Mouse (Mus musculus) embryonic stem cell, embryonic (primary cell): Measurements from ENCODE around the gene Cad.

ENCODE experiments used
- CTCF ChIA-PET, 4 experiments: fragments of 300-600 bp in 2 of 4; fragments of 350-600 bp in 2 of 4; sonication (Branson Sonifier 250); formaldehyde crosslinking; loops; one replicate each; lab custom pipeline; 2022; ENCODE audit warnings: inconsistent platforms in 2 of 4; lab: Charles Lee
- POLR2A ChIA-PET, 4 experiments: fragments of 300-600 bp in 2 of 4; fragments of 350-600 bp in 2 of 4; sonication (Branson Sonifier 250); formaldehyde crosslinking; loops; one replicate each; lab custom pipeline; 2022; ENCODE audit warnings: antibody characterized with exemption in 4 of 4, inconsistent platforms in 1 of 4; lab: Charles Lee

Gene Cad

DNA sequence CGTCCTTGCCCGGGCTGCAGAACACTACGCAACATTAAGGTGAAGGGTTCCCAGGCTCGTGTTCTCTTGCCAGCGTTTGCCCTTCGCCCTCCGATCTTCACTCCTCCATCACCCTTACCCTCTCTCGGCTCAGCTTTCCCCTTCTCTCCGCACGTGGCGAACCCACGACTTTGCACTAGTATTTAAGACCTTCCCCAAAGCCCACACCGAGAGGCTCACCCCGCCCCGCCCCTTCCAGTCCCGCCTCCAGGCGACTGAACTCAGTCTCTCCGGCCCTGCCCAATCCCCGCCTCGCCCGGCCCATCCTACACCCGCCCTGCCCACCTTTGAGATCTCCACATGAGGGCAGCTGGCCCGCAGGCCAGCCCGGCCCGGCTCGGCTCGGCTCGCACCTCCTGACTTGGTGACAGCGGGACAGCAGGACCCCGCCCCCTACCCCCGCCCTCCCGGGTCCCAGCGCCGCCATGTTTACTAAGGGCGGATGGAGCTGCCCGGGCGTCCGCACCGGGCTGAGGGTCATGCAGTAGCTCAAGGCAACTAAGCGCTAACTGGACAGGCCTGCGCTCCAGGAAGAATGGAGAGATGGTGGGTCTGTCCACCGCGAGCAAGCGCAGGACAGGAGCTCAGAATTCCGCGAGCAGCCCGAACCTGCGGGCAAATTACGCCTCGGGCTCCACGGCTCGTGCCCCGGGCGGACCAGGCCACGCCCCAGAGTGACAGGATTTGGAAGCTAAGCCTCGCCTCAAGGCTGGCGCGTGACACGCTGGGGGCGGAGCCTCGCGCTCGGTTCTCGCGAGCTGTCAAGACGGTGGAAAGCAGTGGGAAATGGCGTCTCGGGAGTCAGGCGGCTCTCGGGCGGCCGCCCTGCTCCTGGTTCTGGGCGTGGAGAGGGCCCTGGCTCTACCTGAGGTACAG lies 6.5 kb upstream of the Cad start, which contains the start of gene Atraid:
Atraid (plus strand) TSS at position 465 of the 915 bp plus-strand sequence.
- CTCF ChIA-PET: interaction anchor here (0.6 to 1.5 kb wide), 38 partner anchors 16 to 1468 kb away, joined by 3 to 11 read pairs (median 4); partner anchors contain the start of genes Gm29609 (in 1 of the 4), Gtf3c2 (in 1 of the 4), Khk (in 1 of the 4) and Mpv17 (in 1 of the 4)
- POLR2A ChIA-PET: interaction anchor here (0.5 to 4.0 kb wide), 170 partner anchors 10 to 1479 kb away, joined by 3 to 71 read pairs (median 5); partner anchors contain the start of genes Agbl5 (in 3 of the 4), Gm29609 (in 3 of the 4), Gtf3c2 (in 3 of the 4) and Ost4 (in 3 of the 4)

DNA sequence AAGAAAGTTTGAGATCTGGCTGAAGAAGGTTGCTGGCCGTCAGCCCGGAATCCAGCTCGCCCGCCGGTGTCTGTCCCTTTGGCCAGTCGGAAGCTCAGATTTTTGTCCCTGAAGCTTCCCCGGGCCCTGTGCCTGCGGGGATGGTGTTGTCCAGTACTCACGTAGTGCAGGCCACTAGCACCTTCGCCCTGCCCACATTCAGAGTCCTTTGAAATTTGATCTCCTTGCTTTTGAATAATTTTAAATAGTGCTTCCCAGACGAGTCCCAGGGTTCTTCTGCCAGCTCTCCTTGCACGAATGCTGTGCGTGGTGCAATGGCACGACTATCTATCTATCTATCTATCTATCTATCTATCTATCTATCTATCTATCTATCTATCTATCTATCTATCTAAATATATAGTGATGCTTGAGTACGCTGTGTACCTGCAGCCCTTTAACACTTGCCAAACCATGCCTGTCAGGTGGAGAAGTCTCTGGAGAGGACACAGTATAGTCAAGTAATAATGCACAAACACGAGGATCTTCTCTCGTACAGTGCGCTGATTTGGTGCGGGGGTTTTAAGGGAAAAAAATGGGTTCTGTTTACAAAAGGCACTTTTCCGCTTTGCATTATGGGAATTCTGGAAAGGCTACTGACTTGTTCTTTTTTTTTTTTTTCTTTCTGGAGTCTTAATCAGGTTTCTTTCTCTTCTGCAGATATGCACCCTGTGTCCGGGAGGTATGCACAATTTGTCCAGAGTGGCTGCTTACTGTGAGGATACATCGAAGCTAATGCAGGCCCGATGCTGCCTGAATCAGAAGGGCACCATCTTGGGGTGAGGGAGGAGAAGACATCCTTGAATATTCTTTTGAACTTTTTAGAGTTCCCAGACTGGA lies 5.6 kb upstream of the Cad start, which contains the start of gene Slc5a6:
Slc5a6 (minus strand) TSS at position 162 of the 879 bp plus-strand sequence.
- CTCF ChIA-PET: interaction anchor here (0.6 to 1.5 kb wide), 35 partner anchors 15 to 914 kb away, joined by 3 to 10 read pairs (median 4); partner anchors contain the start of genes Gm29609 (in 1 of the 4), Gtf3c2 (in 1 of the 4), Khk (in 1 of the 4) and Mpv17 (in 1 of the 4)
- POLR2A ChIA-PET: interaction anchor here (0.5 to 4.0 kb wide), 166 partner anchors 11 to 1479 kb away, joined by 3 to 71 read pairs (median 5); partner anchors contain the start of genes Agbl5 (in 3 of the 4), Gm29609 (in 3 of the 4), Gtf3c2 (in 3 of the 4) and Ost4 (in 3 of the 4)

DNA sequence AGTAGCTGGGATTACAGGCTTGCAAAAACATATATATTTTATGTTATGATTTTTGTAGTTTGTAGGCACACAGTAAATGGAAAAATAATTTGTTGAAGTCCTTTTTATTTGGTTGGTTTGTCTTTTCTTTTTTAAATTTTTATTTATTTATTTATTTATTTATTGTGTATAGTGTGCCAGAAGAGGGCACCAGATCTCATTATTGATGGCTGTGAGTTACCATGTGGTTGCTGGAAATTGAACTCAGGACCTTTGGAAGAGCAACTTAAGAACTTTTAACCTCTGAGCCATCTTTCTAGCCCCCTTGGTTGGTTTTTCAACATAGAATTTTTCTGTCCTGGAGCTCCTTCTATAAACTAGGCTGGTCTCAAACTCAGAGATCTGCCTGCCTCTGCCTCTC lies 4.2 kb upstream of the Cad start:
- ChIA-PET CTCF (interaction anchor here in 2 of 4 experiments (0.6 to 0.9 kb wide), 2 partner anchors 31 to 220 kb away, joined by 3 read pairs; no protein-coding TSS in a partner anchor), POLR2A (interaction anchor here (0.5 to 4.0 kb wide), 13 partner anchors 10 to 203 kb away, joined by 3 to 40 read pairs (median 7); partner anchors contain the start of genes Gm29609 (in 1 of the 4), Gtf3c2 (in 1 of the 4) and Trim54 (in 1 of the 4))

DNA sequence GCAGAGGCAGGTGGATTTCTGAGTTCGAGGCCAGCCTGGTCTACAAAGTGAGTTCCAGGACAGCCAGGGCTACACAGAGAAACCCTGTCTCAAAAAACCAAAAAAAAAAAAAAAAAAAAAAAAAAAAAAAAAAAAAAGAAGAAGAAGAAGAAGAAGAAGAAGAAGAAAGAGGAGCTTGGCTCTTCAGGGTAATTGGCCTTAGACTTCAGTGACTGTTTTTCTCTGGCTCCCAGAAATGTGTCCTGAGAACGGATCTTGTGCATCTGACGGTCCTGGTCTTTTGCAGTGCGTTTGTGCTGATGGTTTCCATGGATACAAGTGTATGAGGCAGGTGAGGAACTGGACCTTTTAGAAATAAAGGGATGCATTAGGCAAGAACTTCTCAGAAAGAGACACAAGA lies 852 bp upstream of the Cad start:
- POLR2A ChIA-PET: interaction anchor here in 2 of 4 experiments (0.7 to 5.8 kb wide), 34 partner anchors 9 to 166 kb away, joined by 3 to 32 read pairs (median 6); partner anchors contain the start of genes Gm29609 (in 2 of the 2), Gtf3c2 (in 2 of the 2), Preb (in 2 of the 2) and Mpv17 (in 1 of the 2)

DNA sequence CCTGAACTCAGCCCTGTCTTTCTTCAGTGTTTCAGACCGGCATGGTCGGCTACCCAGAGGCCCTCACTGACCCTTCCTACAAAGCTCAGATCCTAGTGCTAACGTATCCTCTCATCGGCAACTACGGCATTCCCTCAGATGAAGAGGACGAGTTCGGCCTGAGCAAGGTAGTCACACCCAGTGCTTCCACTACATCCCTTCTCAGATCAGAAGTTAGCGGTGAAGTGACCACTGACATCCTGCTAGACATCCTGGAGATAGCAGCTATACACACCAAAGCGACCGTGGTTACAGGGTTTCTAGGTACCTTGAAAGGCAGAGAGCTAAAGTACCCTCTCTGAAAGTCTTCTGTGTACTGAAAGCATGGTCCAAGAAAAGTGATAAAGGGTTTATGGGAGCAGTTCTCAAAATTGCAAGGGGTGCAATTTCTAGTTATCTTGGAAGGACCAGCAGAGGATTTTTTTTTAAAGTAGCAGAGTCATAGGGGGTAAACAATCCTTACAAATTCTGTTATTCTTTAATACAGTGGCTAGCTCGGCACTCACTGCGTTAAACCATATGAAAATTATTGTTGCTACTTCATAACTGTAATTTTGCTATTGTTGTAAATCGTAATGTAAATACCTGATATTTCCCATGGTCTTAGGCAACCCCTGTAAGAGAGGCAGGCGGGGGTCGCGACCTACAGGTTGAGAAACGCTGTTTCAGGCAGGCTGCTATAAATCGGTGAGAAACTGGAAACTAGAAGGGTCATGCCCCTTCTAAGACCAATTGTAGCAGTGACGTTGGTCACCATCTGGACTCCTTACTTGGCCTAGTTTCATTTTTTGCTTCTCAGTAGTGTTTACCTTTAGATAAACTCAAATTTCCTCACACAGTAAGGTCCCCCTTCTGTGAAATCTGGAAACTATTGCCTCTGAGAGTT lies 898 bp downstream of the Cad start:
- CTCF ChIA-PET: interaction anchor here in 2 of 4 experiments (1.2 to 1.5 kb wide), 4 partner anchors 18 to 148 kb away, joined by 3 to 5 read pairs (median 3); partner anchors contain the start of gene Ost4 (in 1 of the 2)
- POLR2A ChIA-PET: interaction anchor here (0.5 to 5.8 kb wide), 49 partner anchors 8 to 344 kb away, joined by 3 to 32 read pairs (median 5); partner anchors contain the start of genes Gm29609 (in 2 of the 4), Gtf3c2 (in 2 of the 4), Mpv17 (in 2 of the 4) and Preb (in 2 of the 4)

More for the DNA sequence above, 852 bp upstream of the Cad start:
- CTCF ChIA-PET: interaction anchor here in 2 of 4 experiments (1.2 to 1.3 kb wide), 3 partner anchors 14 to 27 kb away, joined by 3 to 4 read pairs (median 3); no protein-coding TSS in a partner anchor

DNA sequence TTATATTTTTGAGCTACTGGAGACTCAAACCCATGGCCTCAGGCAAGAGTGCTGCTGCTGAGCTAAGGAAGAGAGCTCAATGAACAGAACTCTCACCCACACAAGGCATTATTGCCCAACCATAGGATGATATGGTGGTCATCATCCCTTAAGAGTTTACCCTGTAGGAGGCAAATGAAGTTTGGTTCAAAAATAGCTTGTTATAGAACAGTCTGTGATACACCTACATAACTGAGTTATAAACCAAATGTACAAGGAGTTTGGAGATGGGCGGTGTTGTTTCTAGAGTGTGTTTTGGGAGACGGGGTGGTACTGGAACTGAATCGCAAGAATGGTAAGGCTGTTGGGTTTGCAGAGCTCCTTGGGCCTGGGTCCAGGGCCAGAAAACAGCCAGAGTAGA lies 15.2 kb downstream of the Cad start:
- POLR2A ChIA-PET: interaction anchor here in 3 of 4 experiments (0.6 to 4.5 kb wide), 19 partner anchors 8 to 183 kb away, joined by 3 to 15 read pairs (median 3); partner anchors contain the start of genes Atraid (in 2 of the 3), Cad (in 2 of the 3), Slc5a6 (in 2 of the 3) and Khk (in 1 of the 3)
- CTCF ChIA-PET: interaction anchor here in 2 of 4 experiments (0.6 to 0.8 kb wide), 2 partner anchors 56 to 57 kb away, joined by 3 read pairs; no protein-coding TSS in a partner anchor

DNA sequence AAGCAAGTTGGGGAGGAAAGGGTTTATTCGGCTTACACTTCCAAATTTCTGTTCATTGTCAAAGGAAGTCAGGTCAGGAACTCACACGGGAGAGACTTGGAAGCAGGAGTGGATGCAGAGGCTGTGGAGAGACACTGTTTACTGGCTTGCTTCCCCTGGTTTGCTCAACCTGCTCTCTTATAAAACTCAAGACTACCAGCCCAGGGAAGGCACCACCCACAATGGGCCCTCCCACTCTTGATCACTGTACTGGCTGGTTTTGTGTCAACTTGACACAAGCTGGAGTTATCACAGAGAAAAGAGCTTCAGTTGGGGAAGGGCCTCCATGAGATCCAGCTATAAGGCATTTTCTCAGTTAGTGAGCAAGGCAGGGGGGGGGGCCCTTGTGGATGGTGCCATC lies 16.5 kb downstream of the Cad start:
- ChIA-PET CTCF (interaction anchor here (0.6 to 2.8 kb wide), 8 partner anchors 8 to 570 kb away, joined by 3 to 14 read pairs (median 4); no protein-coding TSS in a partner anchor), POLR2A (interaction anchor here (0.5 to 4.2 kb wide), 11 partner anchors 9 to 67 kb away, joined by 3 to 17 read pairs (median 5); partner anchors contain the start of genes Cad (in 2 of the 4), Atraid (in 1 of the 4), Slc5a6 (in 1 of the 4) and Trim54 (in 1 of the 4))

DNA sequence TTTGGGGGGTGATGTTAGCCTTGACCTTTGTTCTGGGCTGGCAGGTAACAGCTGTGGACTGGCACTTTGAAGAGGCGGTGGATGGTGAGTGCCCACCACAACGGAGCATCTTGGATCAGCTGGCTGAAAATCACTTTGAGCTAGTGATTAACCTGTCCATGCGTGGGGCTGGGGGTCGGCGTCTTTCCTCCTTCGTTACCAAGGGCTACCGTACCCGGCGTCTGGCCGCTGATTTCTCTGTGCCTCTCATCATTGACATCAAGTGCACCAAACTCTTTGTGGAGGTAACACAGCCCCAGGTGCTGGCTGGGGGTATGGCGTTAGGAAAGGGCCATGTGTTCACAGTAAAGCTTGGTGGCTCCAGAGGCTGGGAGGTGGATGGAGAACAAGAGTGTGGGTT lies 17.2 kb downstream of the Cad start:
- POLR2A ChIA-PET: interaction anchor here in 3 of 4 experiments (0.8 to 4.2 kb wide), 15 partner anchors 10 to 99 kb away, joined by 3 to 17 read pairs (median 5); partner anchors contain the start of genes Atraid (in 2 of the 3), Cad (in 2 of the 3), Slc5a6 (in 2 of the 3) and Trim54 (in 1 of the 3)
- CTCF ChIA-PET: interaction anchor here in 3 of 4 experiments (0.6 to 2.8 kb wide), 3 partner anchors 8 to 11 kb away, joined by 3 to 14 read pairs (median 6); no protein-coding TSS in a partner anchor

DNA sequence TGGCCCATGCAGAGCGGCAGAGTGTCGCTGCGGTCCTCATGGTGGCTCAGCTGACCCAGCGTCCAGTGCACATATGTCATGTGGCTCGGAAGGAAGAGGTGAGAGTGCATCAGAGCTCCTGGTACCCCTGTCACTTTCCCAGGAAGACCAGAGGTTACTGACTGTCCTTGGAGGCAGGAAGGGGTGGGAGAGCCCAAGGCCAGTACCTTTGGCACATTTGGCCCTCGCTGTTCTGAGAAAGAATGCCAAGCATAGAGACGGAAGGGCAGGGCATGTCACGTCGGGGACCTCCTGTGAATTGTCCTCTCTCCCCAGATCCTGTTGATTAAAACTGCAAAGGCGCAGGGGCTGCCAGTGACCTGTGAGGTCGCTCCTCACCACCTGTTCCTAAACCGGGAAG lies 18.6 kb downstream of the Cad start:
- ChIA-PET POLR2A (interaction anchor here in 3 of 4 experiments (0.8 to 4.2 kb wide), 12 partner anchors 9 to 32 kb away, joined by 3 to 17 read pairs (median 6); partner anchors contain the start of genes Atraid (in 2 of the 3), Cad (in 2 of the 3) and Slc5a6 (in 2 of the 3)), CTCF (interaction anchor here in 3 of 4 experiments (1.2 to 2.8 kb wide), 4 partner anchors 8 to 15 kb away, joined by 4 to 14 read pairs (median 6); no protein-coding TSS in a partner anchor)

DNA sequence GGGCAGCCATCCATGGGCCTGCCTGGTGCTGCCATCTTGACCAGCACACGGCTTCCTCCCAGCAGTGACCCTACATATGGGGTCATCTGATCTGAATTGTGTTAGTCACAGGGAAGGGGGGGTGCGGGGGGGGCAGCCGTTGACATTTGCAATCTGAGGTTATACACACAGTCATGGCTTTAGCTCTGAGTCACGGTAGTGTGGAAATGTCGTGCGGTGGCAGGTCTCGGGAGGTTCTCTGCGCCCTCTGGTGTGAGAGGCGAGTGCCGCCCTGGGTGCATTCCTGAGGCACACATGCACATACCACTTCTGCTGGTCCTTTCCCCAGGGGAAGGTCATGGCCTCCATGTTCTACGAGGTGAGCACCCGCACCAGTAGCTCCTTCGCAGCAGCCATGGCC lies 21.8 kb downstream of the Cad start:
- CTCF ChIA-PET: interaction anchor here in 3 of 4 experiments (0.6 to 2.2 kb wide), 10 partner anchors 10 to 367 kb away, joined by 3 to 6 read pairs (median 4); no protein-coding TSS in a partner anchor
- POLR2A ChIA-PET: interaction anchor here (0.6 to 2.4 kb wide), 28 partner anchors 8 to 364 kb away, joined by 3 to 18 read pairs (median 4); partner anchors contain the start of genes Atraid (in 2 of the 4), Cad (in 2 of the 4), Slc5a6 (in 2 of the 4) and Trim54 (in 2 of the 4)

DNA sequence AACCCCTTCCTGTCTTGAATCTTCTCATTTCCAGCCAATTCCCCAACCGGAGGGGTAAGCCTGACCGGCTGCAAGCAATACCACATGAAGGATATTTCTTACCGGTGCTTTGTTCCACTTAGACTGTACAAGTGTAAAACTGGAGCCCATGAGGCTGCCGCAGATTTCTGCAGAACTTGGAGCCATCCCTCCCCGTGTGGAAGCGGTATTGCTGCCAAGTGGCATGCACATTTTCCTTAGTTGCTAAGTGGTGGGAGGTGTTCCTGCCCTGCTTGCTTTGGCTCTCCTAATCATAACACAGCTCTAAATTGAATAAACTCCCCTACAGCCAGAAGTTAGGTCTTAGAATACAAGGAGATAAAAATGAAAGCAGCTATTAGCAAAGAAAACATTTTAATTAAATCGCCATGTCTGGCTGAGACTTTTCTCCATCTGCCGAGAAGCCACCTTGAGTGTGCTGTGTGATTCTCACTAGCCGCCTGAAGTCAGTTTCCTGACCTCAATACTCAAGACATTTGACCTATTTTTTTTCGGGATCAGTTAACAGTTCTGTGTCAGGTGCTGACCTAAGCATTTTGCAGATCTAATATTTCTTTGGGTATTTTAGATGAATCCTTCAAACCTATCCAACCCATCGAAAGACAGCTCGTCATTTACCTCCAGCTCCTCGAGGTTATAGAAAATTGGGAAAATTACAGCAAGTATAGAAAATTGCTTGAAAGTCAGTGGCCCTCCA lies 25.6 kb downstream of the Cad start:
- POLR2A ChIA-PET: interaction anchor here in 3 of 4 experiments (0.6 to 5.4 kb wide), 17 partner anchors 10 to 72 kb away, joined by 3 to 40 read pairs (median 5); partner anchors contain the start of genes Atraid (in 2 of the 3), Trim54 (in 2 of the 3), Cad (in 1 of the 3) and Slc5a6 (in 1 of the 3)

DNA sequence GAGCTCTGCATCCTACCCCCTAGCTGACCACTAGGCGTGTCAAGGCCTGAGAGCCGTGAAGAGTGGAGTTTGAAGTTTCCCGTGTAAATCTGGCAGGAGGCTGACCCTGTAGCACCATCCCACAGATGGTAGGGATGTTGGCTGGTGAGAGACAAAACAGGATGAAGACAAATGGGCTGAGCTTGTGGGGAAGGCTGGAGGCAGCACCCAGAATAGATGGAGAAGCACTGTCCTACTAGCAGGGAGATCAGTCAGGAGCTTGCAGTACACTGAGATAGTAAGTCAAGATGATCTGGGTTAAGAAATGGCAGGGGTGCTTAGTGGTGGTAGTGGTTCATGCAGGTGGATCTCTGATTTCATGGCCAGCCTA lies 26.2 kb downstream of the Cad start:
- ChIA-PET POLR2A (interaction anchor here in 3 of 4 experiments (0.7 to 5.4 kb wide), 16 partner anchors 9 to 159 kb away, joined by 3 to 40 read pairs (median 5); partner anchors contain the start of genes Trim54 (in 2 of the 3), Atraid (in 1 of the 3), Cad (in 1 of the 3) and Slc5a6 (in 1 of the 3)), CTCF (interaction anchor here in 3 of 4 experiments (0.8 to 3.8 kb wide), 7 partner anchors 9 to 110 kb away, joined by 3 to 20 read pairs (median 6); partner anchors contain the start of genes Cad (in 2 of the 3), Atraid (in 1 of the 3) and Slc5a6 (in 1 of the 3))

More for the DNA sequence above, 25.6 kb downstream of the Cad start:
- CTCF ChIA-PET: interaction anchor here in 3 of 4 experiments (0.8 to 3.8 kb wide), 6 partner anchors 8 to 110 kb away, joined by 3 to 20 read pairs (median 8); partner anchors contain the start of gene Cad (in 2 of the 3)

DNA sequence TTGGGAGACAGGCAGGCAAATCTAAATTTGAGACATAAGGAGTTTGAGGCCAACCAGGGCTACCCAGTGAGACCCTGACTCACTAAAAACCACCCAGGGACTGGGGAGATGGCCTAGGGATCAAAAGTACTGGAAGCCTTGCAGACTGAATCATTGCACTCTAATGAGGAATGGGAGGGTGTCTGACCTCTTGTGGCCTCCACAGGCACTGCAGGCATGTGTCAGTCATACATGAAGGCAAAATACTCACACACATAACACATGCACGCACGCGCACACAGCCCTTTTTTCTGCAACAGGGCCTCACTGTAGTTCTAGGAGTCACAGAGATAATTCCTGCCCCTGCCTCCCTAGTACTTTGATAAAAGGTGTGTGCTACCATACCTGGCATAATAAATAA lies 26.8 kb downstream of the Cad start:
- ChIA-PET CTCF (interaction anchor here (0.6 to 6.1 kb wide), 18 partner anchors 9 to 152 kb away, joined by 3 to 22 read pairs (median 6); partner anchors contain the start of genes Cad (in 2 of the 4), Atraid (in 1 of the 4), Gm29609 (in 1 of the 4) and Gtf3c2 (in 1 of the 4)), POLR2A (interaction anchor here (0.5 to 5.4 kb wide), 20 partner anchors 8 to 804 kb away, joined by 3 to 40 read pairs (median 5); partner anchors contain the start of genes Atraid (in 1 of the 4), Cad (in 1 of the 4), Mpv17 (in 1 of the 4) and Slc5a6 (in 1 of the 4))
